8 mouse cellular contexts compared by ENCODE assay signal in genomic region chr7:126949403-126949792, GRCm38 (mm10). TPM values are rescaled to one million over a fixed set of nuclear protein-coding genes. Genes with fewer than 3 reads are reported as not detected.
DNase-seq lines count a peak whose midpoint lies in the region; ATAC-seq and TF ChIP-seq lines count a peak whose summit lies in the region.

Gene Asphd1 (minus strand): TSS chr7:126949582.

- H3K27ac ChIP-seq in ES-E14 (ENCODE audit: insufficient read depth, low read depth, low read length, poor library complexity, severe bottlenecking): no peak within 1 kb of the TSS
- H3K27ac ChIP-seq in neural tube, embryonic 12.5 days: peak within 1 kb of the TSS; percentile 74

- in situ Hi-C loops in ES-E14 (cut with MboI; ENCODE audit: low sequenced_read_pairs in 2 of 2, unreplicated experiment in 2 of 2): no loop called here

- peak; percentile 73 for ATAC-seq in neural tube, embryonic 12.5 days (ENCODE audit: low FRiP score, low read depth)

- peak; percentile 6 for DNase-seq in heart, adult 8-10 months (ENCODE audit: low spot score)
- no peak for DNase-seq in heart, adult 11 months
- DNase-seq in ES-E14 (ENCODE audit: low read depth, low spot score): no peak
- DNase-seq in frontal cortex, adult 2 months (ENCODE audit: extremely low spot score in 1 of 2, low spot score in 1 of 2): peak; percentile 45 to 74
- peak; percentile 63 to 72 for DNase-seq in left cerebral cortex, adult 8-10 months (ENCODE audit: low spot score in 2 of 2)
- no peak for DNase-seq in urinary bladder, postnatal 10 days (ENCODE audit: low spot score)
- no peak for DNase-seq in thymus, postnatal 25 days

- WGBS in neural tube, embryonic 12.5 days: under 1% methylated on average over 21 of the region's 21 CpGs

- peak within 1 kb of the TSS; percentile 98 for H3K4me2 ChIP-seq in neural tube, embryonic 12.5 days (replicated peaks)

- peaks cover 0 to 12% of the 10 kb centered on the region in 2 experiments; a peak in 1 of 4 replicates for H3K4me1 ChIP-seq in ES-E14 (ENCODE audit: control insufficient read depth in 2 of 2, insufficient read depth in 2 of 2, low read length in 2 of 2, poor library complexity in 1 of 2)
- peaks cover 25% of the 10 kb centered on the region for H3K4me1 ChIP-seq in neural tube, embryonic 12.5 days

- peaks cover 17% of the 10 kb centered on the region for H3K27me3 ChIP-seq in neural tube, embryonic 12.5 days (replicated peaks)

- peak within 1 kb of the TSS; percentile 71 to 76 for H3K4me3 ChIP-seq in ES-E14 (ENCODE audit: insufficient read depth in 1 of 2, low read depth in 1 of 2, low read length in 2 of 2, poor library complexity in 1 of 2, severe bottlenecking in 1 of 2)
- peak within 1 kb of the TSS; percentile 50 for H3K4me3 ChIP-seq in neural tube, embryonic 12.5 days

- H3K9ac ChIP-seq in ES-E14 (ENCODE audit: insufficient read depth, low read depth, low read length, poor library complexity, severe bottlenecking): peak within 1 kb of the TSS; percentile 53
- H3K9ac ChIP-seq in neural tube, embryonic 12.5 days: peak within 1 kb of the TSS; percentile 67

- H3K36me3 ChIP-seq in ES-E14 (ENCODE audit: control insufficient read depth, insufficient read depth, low read length, poor library complexity, severe bottlenecking): no peaks in the 10 kb centered on the region; the same call in 1 of the 2 replicates
- H3K36me3 ChIP-seq in neural tube, embryonic 12.5 days: peaks cover 14% of the 10 kb centered on the region

- H3K9me3 ChIP-seq in ES-E14 (ENCODE audit: control insufficient read depth, insufficient read depth, low read depth, low read length): no peaks in the 10 kb centered on the region
- H3K9me3 ChIP-seq in neural tube, embryonic 12.5 days: no peaks in the 10 kb centered on the region

TF ChIP-seq in ES-E14, 5 proteins besides CTCF, POLR2A, EP300 and RAD21:
- TF ChIP-seq HCFC1 (IDR thresholded peaks at IDR 0.05; ENCODE audit: borderline replicate concordance, insufficient read depth, low read length) (peak; percentile 30; the same call in 1 of the 2 replicates), MAFK (IDR thresholded peaks at IDR 0.05; ENCODE audit: insufficient read depth, low read depth, low read length) (no peak)

RNA-seq across cellular contexts. Expression of gene Asphd1, which starts in this region (rescaled TPM):
- total RNA-seq in heart, adult 8-10 months (2022): under 1 TPM in 1 of 4 experiments, not detected in 3; 0.19 TPM
- total RNA-seq in ES-E14 (2012; rRNA removed): 1.0 and 2.0 TPM in 2 replicates
- 46.4 and 54.9 TPM in 2 replicates for polyA plus RNA-seq in frontal cortex, adult 2 months (2012; rRNA removed)
- 10 to 100 TPM; 44.4 to 53.4 (median 50.5) TPM for total RNA-seq in left cerebral cortex, adult 8-10 months (2022)
- 2.5 and 2.8 TPM in 2 replicates for polyA plus RNA-seq in neural tube, embryonic 12.5 days (2016; fragmentation: Nextera tagmentation; extraction: Ambion mirVana)

Comparison
In these comparisons a context has a peak if more than half of its experiments do, and no peak if none do; other contexts are left out.
1. RNA of gene Asphd1 (total RNA-seq): 44.4 to 53.4 TPM in left cerebral cortex, adult 8-10 months; 1.0 to 2.0 TPM in ES-E14 and 0.19 TPM in heart, adult 8-10 months; every median in the first group is over 10 times any median in the second.
2. RNA of gene Asphd1 (polyA plus RNA-seq): 46.4 to 54.9 TPM in frontal cortex, adult 2 months; 2.5 to 2.8 TPM in neural tube, embryonic 12.5 days; every median in the first group is over 10 times any median in the second.
3. Peak in DNase-seq in heart, adult 8-10 months; RNA of the gene not detected or under 1 TPM.
4. DNase-seq: peak in frontal cortex, adult 2 months (2 of 2) and left cerebral cortex, adult 8-10 months (2 of 2); none in heart, adult 11 months (single experiment), ES-E14 (single experiment), urinary bladder, postnatal 10 days (single experiment) and thymus, postnatal 25 days (single experiment).